Mouse (Mus musculus) forebrain, embryonic 14.5 days (tissue): ENCODE results near the gene Ppfia4. TPM values are rescaled to one million over a fixed set of nuclear protein-coding genes. Genes with fewer than 3 reads are reported as not detected.

Source experiments
- ATAC-seq: fragments of 200-750 bp; cut with Nextera tagmentation; 2 replicates; pipeline ENCODE4 v1.8.0; 2017; ENCODE audit warnings: mild to moderate bottlenecking, moderate library complexity
- DNase-seq: peaks from one replicate; pipeline ENCODE4 v3.0.0-alpha.2; 2015; ENCODE audit warnings: low spot score
- H3K27ac ChIP-seq: fragments of 300-500 bp; sonication (generic); 2 replicates; pipeline ENCODE4 v1.5.1; 2014; ENCODE audit warnings: low read depth, mild to moderate bottlenecking, control low read depth, low read length, moderate library complexity
- H3K27me3 ChIP-seq: fragments of 300-500 bp; sonication (generic); replicated peaks from 2 replicates; pipeline ENCODE4 v1.6.1; 2014; ENCODE audit warnings: low read length, control low read depth, mixed read lengths; ENCODE audit not compliant: control insufficient read depth, insufficient read depth
- H3K36me3 ChIP-seq: fragments of 300-500 bp; sonication (generic); 2 replicates; pipeline ENCODE4 v1.6.1; 2014; ENCODE audit warnings: low read length, control low read depth; ENCODE audit not compliant: control insufficient read depth, insufficient read depth
- H3K4me1 ChIP-seq: fragments of 300-500 bp; sonication (generic); 2 replicates; pipeline ENCODE4 v1.6.1; 2014; ENCODE audit warnings: antibody characterized with exemption, low read length, control low read depth; ENCODE audit not compliant: control insufficient read depth, insufficient read depth
- H3K4me2 ChIP-seq: fragments of 300-500 bp; sonication (generic); 2 replicates; pipeline ENCODE4 v1.6.1; 2014; ENCODE audit warnings: mild to moderate bottlenecking, control low read depth, low read length
- H3K4me3 ChIP-seq: fragments of 300-500 bp; sonication (generic); 2 replicates; pipeline ENCODE4 v1.5.1; 2014; ENCODE audit warnings: low read depth, low read length, control low read depth
- H3K9ac ChIP-seq: fragments of 300-500 bp; sonication (generic); 2 replicates; pipeline ENCODE4 v1.6.1; 2014; ENCODE audit warnings: mild to moderate bottlenecking, low read length, control low read depth, moderate library complexity
- H3K9me3 ChIP-seq: fragments of 300-500 bp; sonication (generic); replicated peaks from 2 replicates; pipeline ENCODE4 v1.6.1; 2016; ENCODE audit warnings: low read length, control low read depth, mixed read lengths; ENCODE audit not compliant: control insufficient read depth
- WGBS: fragments of 180-500 bp; shearing (Covaris S2); extraction: QIAGEN DNeasy Blood & Tissue Kit; methylation state at CpG from one replicate; pipeline ENCODE4 v1.1.7; 2014; 5-methylcytosine and 5-hydroxymethylcytosine counted together
- polyA plus RNA-seq: library from polyadenylated mRNA; unstranded; fragments of >200 nt; fragmentation: Nextera tagmentation; extraction: Ambion mirVana; gene quantifications from 2 replicates; pipeline ENCODE4 v1.2.1, GENCODE M21; 2014

Ppfia4 gene
- polyA plus RNA-seq, 1 experiment from 2014 or later, result 5.0 TPM

DNA sequence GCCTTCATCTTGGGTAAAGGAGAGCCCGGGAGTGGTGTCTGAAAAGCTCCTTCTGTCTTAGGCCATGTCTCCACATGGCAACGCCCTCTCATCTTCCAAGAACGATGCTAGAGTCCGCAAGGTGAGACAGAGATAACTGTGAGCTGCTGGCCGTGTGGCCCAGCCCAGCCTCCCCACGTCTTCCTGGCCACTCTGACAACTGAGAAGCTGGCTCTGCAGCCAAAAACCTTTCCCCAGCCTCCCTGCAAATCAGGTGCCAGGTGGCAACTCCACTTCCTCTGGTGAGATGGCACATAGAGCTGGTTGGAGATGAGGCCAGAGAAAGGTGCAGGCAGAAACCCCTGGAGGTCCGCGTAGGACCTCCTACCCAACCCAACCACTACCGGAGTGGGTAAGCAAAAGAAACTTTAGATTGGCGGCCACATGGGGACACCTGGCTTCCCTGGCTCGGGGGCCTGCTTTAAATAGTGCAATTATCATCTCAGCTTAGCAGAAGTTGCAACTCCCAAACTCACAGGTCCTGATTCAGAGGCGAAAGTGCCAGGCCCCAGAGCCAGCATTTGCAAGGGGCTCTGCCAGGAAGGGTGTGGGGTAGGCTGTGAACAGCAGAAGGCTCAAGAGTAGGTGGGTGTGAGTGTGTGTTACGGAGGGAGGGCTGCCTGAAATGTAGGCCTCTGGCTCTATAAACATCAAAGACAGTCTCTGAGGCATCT is 2.6 kb upstream of the Ppfia4 start:
- H3K27ac ChIP-seq, result no peak overlapping the region
- no peak overlapping the region for H3K4me3 ChIP-seq
- no peaks in the 10 kb centered on the region for H3K4me1 ChIP-seq
- ATAC-seq (no peak), DNase-seq (peak; percentile 39)
- H3K9ac ChIP-seq, result no peak overlapping the region
- H3K4me2 ChIP-seq, result no peak overlapping the region
- H3K36me3 ChIP-seq, result no peaks in the 10 kb centered on the region
- H3K9me3 ChIP-seq, result no peaks in the 10 kb centered on the region
- WGBS, result 77% methylated on average over 13 of the region's 13 CpGs
- H3K27me3 ChIP-seq, result no peaks in the 10 kb centered on the region

DNA sequence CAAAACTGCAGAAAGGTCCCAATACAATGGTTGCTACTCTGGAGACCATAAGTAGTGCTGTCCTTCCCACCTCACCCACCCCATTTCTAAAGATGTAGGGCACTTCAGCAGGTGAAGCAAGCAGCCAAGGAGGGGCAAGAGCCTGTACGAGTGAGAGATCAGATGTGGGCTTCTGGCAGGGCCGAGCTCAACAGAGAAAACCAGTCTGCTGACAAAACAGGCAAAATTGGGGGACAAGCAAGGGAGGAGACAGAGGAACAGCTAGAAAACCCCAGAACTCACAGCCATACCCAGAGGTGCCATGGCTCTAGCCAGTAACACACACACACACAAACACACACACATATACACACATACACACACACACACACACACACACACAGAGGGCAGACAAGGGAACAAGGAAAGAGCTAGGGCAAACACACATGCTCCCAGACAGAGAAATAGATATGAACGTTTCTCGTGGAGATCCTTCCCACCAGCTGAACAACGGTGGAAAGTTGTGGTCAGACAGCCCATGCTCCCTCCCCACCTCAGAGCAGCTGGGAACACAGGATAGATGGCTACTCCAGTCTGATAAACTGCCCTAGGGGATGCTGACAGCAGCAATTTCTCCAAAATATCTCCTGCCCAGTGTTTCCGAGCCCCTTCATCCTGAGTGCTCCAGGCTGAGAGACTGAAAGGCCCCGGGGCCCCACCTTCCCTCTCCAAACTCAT is 1.5 kb upstream of the Ppfia4 start:
- WGBS, result 87% methylated on average over 7 of the region's 7 CpGs
- Histone ChIP-seq H3K9me3 (no peaks in the 10 kb centered on the region), H3K4me1 (no peaks in the 10 kb centered on the region), H3K4me2 (no peak overlapping the region), H3K9ac (no peak overlapping the region), H3K36me3 (no peaks in the 10 kb centered on the region), H3K27me3 (no peaks in the 10 kb centered on the region), H3K27ac (no peak overlapping the region), H3K4me3 (no peak overlapping the region)
- ATAC-seq (no peak), DNase-seq (no peak)

DNA sequence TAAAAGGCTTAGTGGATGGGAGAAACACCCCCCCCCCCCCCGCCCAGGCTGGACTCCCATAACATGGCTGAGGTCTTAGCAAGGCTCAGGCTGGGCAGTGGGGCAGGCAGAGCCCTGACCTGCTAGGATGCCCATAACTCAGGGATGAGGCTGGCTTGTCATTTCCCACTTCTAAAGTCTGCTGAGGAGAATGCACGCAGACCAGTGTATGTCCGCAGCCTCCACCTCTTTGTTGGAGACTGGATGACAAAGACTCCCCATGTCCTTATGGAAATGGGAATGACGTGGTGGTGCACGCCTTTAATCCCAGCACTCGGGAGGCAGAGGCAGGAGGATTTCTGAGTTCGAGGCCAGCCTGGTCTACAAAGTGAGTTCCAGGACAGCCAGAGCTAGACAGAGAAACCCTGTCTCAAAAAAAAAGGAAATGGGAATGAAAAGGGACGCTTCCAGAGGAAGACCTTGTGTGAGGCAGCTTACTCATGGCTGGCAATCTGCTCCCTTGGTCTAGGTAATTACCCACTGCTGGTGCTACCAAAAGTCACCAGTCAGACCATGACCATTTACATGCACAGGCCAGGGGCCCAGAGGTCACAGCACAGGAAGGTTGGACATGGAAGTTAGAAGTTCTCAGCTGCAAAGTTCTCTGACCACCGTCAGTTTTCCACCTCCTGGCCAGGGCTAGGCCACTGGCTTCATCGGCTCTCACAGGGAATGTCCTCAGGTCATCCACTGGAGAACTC is 813 bp upstream of the Ppfia4 start:
- H3K4me2 ChIP-seq, result no peak overlapping the region
- DNase-seq, result no peak
- WGBS, result 82% methylated on average over 10 of the region's 10 CpGs

DNA sequence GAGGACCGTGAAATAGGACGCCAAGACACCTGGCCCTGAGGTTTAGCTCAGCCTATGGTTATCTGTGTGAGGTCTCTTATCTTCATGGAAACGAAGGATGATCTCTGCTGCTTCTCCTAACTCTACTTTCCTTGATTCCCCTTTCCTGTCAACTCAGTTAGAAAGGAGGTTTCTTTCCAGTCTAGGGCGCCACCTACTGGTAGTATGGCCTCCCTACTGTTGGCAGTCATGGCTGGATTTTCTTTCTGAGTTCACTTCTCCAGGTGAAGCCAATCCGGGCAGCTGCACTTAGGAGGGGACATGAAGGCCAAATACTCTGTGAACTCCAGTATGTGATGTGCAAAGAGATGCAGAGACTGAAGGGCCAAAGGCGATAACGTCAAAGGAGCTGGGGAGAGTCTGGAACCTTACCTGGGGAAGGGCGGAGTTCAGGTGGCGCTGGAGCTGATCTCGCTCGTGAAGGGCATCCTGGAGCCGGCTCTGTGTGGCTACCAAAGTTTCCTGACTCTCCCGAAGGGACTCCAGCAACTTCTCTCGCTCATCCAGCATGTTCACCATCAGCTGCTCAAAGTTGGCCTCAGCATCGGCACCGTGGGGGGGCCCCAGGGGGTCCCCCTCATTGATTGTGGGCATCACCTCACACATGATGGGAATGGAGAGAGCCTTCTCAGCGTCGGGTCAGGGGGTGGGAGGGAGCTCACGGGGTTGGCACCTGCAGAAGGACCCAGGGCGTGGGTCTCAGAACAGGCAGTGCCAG is 671 bp downstream of the Ppfia4 start:
- 58% methylated on average over 20 of the region's 20 CpGs for WGBS
- Histone ChIP-seq H3K27ac (no peak overlapping the region), H3K9me3 (no peaks in the 10 kb centered on the region), H3K4me1 (no peaks in the 10 kb centered on the region), H3K4me3 (no peak overlapping the region), H3K36me3 (no peaks in the 10 kb centered on the region), H3K9ac (no peak overlapping the region), H3K4me2 (no peak overlapping the region), H3K27me3 (no peaks in the 10 kb centered on the region)
- DNase-seq (peak; percentile 88), ATAC-seq (peak; percentile 49; the same call in 1 of the 2 replicates)

More for the DNA sequence above, 813 bp upstream of the Ppfia4 start:
- Histone ChIP-seq H3K36me3 (no peaks in the 10 kb centered on the region), H3K4me3 (no peak overlapping the region), H3K27me3 (no peaks in the 10 kb centered on the region), H3K27ac (no peak overlapping the region), H3K9ac (no peak overlapping the region), H3K4me1 (no peaks in the 10 kb centered on the region), H3K9me3 (no peaks in the 10 kb centered on the region)
- no peak for ATAC-seq

DNA sequence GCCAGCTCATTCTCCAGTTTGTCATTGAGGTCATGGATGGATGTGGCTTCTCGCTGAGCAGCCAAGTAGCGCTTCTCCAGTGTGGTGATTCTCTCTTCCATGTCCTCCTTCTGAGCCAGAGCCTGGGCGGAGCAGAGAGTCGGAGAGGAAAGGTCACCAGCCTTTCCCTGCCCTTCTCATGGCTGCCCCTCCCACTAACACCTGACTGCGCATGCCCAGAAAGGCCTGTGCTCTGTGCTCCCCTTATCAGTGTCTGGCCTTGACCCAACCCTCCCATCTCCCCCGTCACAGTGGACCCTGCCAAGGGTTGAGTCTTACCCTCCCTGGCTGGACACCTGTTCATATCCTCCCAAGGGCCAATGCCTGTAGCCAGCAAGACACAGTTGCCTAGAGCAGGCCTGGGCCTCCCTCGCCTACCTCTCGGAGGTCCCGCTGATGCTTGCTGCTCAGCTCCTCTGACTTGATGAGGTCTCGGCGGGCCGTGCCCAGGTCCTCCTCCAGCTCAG is 5.8 kb downstream of the Ppfia4 start:
- Histone ChIP-seq H3K4me2 (no peak overlapping the region), H3K9me3 (no peaks in the 10 kb centered on the region), H3K27ac (no peak overlapping the region), H3K27me3 (no peaks in the 10 kb centered on the region), H3K9ac (no peak overlapping the region), H3K4me1 (no peaks in the 10 kb centered on the region), H3K4me3 (no peak overlapping the region), H3K36me3 (no peaks in the 10 kb centered on the region)
- ATAC-seq, result no peak
- DNase-seq, result no peak
- WGBS, result 92% methylated on average over 12 of the region's 12 CpGs

DNA sequence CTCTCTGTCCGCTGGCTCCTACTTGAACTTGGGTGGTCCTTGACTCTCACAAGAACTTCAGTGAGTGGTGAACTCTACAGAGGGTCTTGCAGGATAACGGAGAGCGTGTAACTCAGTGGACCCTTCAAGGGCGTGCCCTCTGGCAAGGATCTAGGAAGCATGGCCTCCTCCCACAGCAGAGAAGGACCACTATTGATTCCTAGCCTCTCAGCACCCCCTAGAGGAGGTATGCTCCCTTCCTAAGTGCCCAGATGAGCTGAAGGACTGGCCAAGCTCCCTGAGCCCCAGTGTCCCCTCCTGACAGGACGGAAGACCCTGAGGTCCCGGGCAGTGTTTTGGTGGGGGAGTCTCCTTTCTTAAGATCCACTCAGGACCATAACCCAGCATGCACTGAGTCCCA is 10.1 kb downstream of the Ppfia4 start:
- peak; percentile 11 for DNase-seq
- H3K27me3 ChIP-seq, result no peaks in the 10 kb centered on the region

DNA sequence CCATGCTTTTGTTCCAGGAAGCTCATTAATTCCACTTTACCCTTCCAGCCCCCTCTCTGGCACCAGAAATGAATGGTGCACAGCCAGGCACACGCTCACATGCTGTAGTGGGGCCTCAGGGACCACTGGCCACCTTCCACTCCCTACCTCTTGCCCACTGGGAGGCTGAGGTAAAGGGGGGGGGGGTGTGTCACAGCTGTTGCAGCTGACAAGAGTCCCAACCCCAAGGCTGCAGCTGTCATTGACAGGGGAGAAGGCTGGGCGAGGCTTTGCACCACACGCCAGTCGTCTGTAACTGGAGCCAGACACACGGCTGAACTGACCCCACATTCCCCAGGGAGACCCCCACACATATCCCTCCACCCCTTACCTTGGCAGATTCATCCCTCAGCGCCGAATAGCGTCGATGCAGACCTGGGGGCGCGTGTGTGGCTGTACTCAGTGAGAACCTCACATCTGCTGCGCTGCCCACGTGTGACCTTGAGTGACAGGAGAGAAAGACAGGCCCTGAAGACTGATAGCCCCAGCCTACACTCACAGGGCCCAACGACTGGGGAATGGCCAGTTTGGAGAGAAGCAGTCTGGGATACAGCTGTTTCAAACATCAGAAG is 11.9 kb downstream of the Ppfia4 start:
- Histone ChIP-seq H3K9me3 (no peaks in the 10 kb centered on the region), H3K27me3 (no peaks in the 10 kb centered on the region), H3K4me1 (peaks cover 11% of the 10 kb centered on the region), H3K9ac (no peak overlapping the region), H3K27ac (no peak overlapping the region), H3K4me2 (no peak overlapping the region), H3K36me3 (no peaks in the 10 kb centered on the region), H3K4me3 (no peak overlapping the region)
- DNase-seq, result peak; percentile 17
- 56% methylated on average over 14 of the region's 14 CpGs for WGBS
- ATAC-seq, result peak; percentile 56

More for the DNA sequence above, 10.1 kb downstream of the Ppfia4 start:
- no peak overlapping the region for H3K27ac ChIP-seq
- WGBS, result 84% methylated on average over 6 of the region's 6 CpGs
- no peaks in the 10 kb centered on the region for H3K36me3 ChIP-seq
- no peak for ATAC-seq
- H3K4me1 ChIP-seq, result peaks cover 11% of the 10 kb centered on the region
- H3K9ac ChIP-seq, result no peak overlapping the region
- H3K4me2 ChIP-seq, result no peak overlapping the region
- no peaks in the 10 kb centered on the region for H3K9me3 ChIP-seq
- H3K4me3 ChIP-seq, result no peak overlapping the region

DNA sequence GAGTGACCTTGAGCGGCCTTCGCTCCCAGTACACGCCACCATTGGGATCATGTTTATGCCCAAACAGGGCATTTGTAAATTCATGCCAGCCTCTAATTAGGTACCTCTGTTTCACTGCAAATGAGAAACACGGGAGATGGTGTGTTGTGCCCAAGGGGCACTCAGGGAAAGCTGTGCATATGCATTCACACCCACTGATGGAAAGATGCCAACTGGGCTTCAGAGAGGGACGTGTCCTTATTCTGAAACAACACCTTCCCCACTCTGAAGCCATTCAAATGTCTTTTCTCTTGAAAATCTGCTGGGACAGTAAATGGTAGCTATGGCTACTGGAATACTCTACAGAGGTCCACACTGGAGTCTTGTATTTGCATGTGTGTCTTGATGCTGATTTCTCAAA is 14.5 kb downstream of the Ppfia4 start:
- no peaks in the 10 kb centered on the region for H3K27me3 ChIP-seq
- no peak overlapping the region for H3K4me3 ChIP-seq
- H3K9ac ChIP-seq, result no peak overlapping the region
- H3K9me3 ChIP-seq, result no peaks in the 10 kb centered on the region
- DNase-seq (peak; percentile 74), ATAC-seq (peak; percentile 44)
- no peaks in the 10 kb centered on the region for H3K36me3 ChIP-seq
- H3K27ac ChIP-seq, result no peak overlapping the region
- no peak overlapping the region for H3K4me2 ChIP-seq
- peaks cover 11% of the 10 kb centered on the region for H3K4me1 ChIP-seq
- 55% methylated on average over 5 of the region's 5 CpGs for WGBS
